Mouse (Mus musculus) C2C12 (cell line): ENCODE measurements around the gene Oxnad1.

Source experiments
- CEBPB ChIP-seq: IDR thresholded peaks from one replicate; pipeline ENCODE4 v1.6.1; 2011; ENCODE audit warnings: low read depth, mild to moderate bottlenecking, control low read depth, moderate library complexity
- CTCF ChIP-seq: IDR thresholded peaks from one replicate; pipeline ENCODE4 v1.5.1; 2011; ENCODE audit not compliant: control insufficient read depth, insufficient read depth, insufficient read length
- MAX ChIP-seq: IDR thresholded peaks from one replicate; pipeline ENCODE4 v1.6.1; 2011; ENCODE audit warnings: mild to moderate bottlenecking, control low read depth
- MYOD1 ChIP-seq: IDR thresholded peaks from one replicate; pipeline ENCODE4 v1.6.1; 2011; ENCODE audit warnings: low read depth; ENCODE audit not compliant: control insufficient read depth, insufficient read length
- MYOG ChIP-seq: IDR thresholded peaks from one replicate; pipeline ENCODE4 v1.6.1; 2011; ENCODE audit not compliant: control insufficient read depth, insufficient read length; ENCODE audit errors: extremely low read depth

DNA sequence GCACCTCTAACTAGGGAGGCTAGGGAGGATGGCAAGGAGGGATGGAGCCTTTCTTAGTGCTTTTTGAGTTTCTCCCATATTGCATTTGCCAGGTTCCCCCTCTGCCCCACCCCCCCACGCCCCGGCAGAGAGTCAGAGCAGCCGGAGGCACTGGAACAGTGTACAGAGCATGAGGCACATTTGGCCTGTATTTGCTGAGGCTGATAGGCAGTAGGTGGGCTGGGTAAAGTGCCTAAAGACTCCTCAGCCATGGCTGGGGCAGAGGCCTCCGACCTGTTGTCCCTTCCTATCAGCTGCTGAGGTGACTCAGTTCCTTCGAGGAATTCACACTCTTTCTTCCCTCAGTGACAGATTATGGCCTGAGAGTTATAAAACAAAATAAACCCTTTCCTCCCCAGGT, 43.1 kb upstream of the Oxnad1 start:
- TF ChIP-seq CTCF = no peak
- TF ChIP-seq MAX = no peak
- no peak for TF ChIP-seq MYOD1
- no peak for TF ChIP-seq CEBPB
- TF ChIP-seq MYOG = no peak
